Mouse (Mus musculus) cerebellum, postnatal 10 days (tissue): Measurements from ENCODE around the gene 1700061G19Rik.

Source experiments
- DNase-seq, 2 experiments: peaks; one replicate each; pipeline ENCODE4 v3.0.0; 2021; ENCODE audit warnings: mixed read lengths in 2 of 2

The 1700061G19Rik gene

DNA sequence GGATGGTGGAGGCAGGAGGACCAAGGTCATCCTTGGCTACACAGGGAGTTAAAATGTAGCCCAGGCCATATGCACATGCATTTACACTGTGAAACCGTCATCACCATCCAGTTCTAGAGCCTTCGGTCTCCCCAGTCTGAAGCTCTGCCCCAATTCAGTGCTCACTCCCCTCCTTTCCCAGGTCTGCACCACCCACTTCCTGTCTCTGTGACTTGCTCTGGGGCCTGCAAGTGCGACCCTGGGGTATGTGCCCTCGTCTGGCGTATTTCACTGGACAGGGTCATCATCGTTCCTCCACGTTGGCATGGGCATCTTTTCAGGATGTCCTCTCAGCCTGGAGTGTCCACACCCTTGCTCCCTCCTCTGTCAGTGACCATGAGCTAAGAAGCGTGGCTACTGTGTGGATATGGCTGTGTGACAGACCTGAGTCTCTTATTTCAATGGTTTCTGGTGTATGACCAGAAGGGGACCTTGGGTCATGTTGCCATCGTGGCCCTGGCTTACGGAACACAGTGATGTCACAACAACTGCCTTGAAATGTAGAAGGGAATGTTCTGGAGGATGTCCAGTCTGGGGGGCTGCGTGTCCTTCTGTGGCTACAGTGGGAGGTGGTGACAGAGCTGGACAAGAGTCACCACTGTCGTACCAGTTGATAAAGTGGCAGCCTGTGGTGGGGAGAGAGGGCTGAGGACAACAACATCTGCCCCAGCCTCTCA lies at the start of gene 1700061G19Rik:
Gene 1700061G19Rik, plus strand, starts transcription at position 542 of the 716 bp plus-strand sequence.
- no peak for DNase-seq

GRCm38 (mm10) chr17:56826718-56827117 lies 48.6 kb upstream of the 1700061G19Rik start:
- no peak for DNase-seq

GRCm38 (mm10) chr17:56829171-56829570 lies 46.1 kb upstream of the 1700061G19Rik start:
- no peak for DNase-seq

GRCm38 (mm10) chr17:56829795-56830194 lies 45.5 kb upstream of the 1700061G19Rik start:
- DNase-seq = peak in 1 of 2 experiments; percentile 24

GRCm38 (mm10) chr17:56830411-56831110 lies 44.7 kb upstream of the 1700061G19Rik start, which contains the start of gene Rfx2:
TSS of gene Rfx2 (minus strand) at chr17:56831013.
- peak; percentile 32 to 38 for DNase-seq

- peak; percentile 100 for DNase-seq
These were observed 44.0 kb upstream of the 1700061G19Rik start for GRCm38 (mm10) chr17:56831111-56831816.

DNA sequence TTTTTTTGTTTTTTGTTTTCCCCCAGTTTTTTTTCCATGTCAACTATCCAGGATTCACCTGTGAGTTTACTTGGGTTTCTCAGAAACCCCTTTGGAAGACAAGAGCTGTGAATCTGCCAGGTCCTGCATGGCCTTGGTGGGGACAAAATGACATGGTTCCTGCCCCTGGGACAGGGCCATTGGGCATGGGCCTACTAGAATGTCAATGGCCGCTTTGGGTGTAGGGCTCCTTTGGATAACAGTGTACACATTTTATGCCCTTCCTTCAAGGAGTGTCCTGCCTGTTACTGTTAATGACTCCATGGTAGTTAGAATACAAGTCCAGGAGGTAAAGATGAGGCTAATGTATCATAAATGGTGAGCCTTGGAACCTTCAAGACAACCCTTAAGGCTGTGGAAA lies 42.4 kb upstream of the 1700061G19Rik start:
- DNase-seq = no peak

DNA sequence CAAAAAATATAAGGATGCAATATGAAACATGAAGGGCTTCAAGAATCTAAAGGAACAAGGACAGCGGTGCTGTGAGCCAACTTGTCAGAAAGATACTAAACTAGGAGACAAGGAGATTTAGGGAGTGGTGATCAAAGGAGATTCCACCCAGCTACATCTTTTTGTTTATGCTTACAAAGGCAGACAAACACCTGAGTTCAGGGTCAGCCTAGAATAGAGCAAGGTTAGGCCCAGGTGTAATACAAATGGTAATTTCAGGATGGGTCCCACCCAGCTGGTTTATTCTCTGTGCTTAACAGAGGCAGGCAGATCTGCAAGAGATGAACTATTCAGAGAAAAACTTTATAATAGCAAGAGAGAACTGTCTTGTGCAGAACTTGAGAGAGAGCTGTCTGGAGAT lies 41.9 kb upstream of the 1700061G19Rik start:
- no peak for DNase-seq

DNA sequence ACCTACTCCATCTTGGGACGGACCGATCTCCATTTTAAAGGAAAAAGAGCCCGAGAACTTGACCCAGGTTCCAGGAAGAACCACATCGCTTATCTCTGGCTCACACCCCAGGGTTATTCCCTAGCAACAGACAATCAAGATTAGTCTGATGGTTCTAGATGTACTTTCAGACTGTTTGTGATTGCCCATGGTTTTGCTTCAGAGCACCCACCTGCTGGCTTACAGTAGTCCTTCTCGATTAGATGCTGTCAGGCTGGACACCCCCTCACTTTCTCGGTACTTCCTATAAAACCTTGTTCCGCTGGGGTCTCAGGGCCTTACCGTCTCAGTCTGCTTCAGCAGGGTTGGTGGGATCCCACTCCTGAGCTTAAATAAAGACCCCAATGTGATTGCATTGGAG lies 38.9 kb upstream of the 1700061G19Rik start:
- DNase-seq = no peak

GRCm38 (mm10) chr17:56840524-56840923 lies 34.8 kb upstream of the 1700061G19Rik start:
- no peak for DNase-seq

- no peak for DNase-seq
These were observed 33.1 kb upstream of the 1700061G19Rik start for GRCm38 (mm10) chr17:56842173-56842572.

- DNase-seq = no peak
These were observed 31.6 kb upstream of the 1700061G19Rik start for GRCm38 (mm10) chr17:56843678-56844077.

DNA sequence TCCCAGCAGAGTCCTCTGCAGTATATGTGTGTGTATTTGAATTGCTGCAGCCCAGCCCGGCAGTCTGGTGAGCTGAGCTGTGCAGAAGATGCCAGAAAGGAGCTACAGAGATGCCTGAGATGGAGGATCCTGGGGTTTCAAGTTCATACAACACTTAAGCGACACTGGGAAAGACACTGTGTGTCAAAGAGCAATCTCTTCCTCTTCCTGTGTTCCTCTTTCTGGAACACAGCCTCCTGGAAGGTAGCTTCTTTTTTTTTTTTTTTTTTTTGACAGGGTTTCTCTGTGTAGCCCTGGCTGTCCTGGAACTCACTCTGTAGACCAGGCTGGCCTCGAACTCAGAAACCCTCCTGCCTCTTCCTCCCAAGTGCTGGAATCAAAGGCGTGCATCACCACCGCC lies 26.5 kb upstream of the 1700061G19Rik start:
- DNase-seq = no peak

- DNase-seq = no peak
These were observed 25.6 kb upstream of the 1700061G19Rik start for GRCm38 (mm10) chr17:56849710-56850109.

DNA sequence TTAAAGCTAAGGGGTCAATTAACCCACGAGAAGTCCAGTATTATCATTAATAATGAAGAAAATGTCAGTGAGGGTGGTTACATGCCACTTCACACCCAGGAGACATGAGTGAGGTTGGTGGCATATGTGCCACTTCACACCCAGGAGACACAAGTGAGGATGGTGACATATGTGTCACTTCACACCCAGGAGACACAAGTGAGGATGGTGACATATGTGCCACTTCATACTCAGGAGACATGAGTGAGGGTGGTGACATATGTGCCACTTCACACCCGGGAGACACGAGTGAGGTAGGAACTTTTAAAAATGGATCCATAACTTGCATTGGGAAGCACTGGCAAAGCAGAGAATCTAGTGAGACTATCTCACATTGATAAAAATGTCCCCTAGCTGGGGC lies 24.1 kb upstream of the 1700061G19Rik start:
- no peak for DNase-seq

- DNase-seq = no peak
These were observed 19.9 kb upstream of the 1700061G19Rik start for GRCm38 (mm10) chr17:56855421-56855820.

DNA sequence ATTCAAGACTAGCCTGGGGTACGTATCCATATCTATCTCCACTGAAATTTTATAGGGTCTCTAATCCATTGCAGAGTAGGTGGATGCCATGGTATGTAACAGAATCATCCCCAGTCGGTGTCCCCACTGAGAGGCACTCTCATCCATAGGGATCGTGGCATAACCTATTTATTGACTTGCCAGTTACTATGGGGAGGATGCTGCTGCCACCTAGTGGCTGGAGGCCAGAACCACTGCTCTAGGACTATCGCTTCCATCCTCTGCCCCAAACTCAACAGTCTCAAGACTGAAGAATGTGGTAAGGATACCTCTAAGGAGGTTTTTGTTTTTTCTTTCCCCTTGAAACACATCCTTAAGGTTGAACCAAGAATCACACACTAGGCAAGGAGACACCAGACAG lies 17.1 kb upstream of the 1700061G19Rik start:
- peak; percentile 73 for DNase-seq

DNA sequence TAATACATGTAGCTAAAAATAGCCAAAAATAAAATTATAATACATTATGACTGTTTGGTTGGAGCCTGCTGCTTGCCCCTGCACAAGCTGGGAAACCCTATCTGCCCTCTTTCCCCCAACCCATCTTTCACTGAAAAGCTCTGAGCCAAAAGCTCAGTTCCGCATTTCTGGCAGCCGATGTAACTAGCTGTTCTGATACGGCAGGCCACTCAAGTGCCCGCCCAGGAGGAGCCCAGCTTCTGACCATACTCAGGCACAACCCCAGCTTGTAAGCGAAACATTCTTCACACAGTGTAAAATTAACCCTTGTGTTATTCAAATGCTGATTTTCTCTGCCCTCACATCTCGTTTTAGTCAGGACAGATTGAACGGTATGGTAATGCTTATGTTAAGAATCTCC lies 16.4 kb upstream of the 1700061G19Rik start:
- no peak for DNase-seq

DNA sequence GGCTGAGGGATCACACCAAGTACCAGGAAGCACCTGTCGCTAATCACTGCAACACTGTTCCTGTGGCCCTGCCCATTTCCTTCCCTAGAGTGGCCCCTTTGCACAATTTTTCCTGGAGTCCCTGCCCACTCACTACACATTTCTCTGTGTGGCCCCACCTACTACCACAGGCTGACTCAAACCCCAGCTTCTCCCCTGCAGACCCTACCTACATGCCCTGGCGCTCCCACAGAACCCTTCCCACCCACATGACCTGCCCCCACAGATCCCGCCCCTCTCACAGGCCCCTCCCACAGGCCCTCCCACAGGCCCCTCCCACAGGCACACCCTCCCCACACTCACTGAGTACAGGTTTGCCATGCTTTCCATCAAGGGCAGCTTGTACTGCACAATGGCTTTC lies 14.1 kb upstream of the 1700061G19Rik start:
- DNase-seq = no peak

DNA sequence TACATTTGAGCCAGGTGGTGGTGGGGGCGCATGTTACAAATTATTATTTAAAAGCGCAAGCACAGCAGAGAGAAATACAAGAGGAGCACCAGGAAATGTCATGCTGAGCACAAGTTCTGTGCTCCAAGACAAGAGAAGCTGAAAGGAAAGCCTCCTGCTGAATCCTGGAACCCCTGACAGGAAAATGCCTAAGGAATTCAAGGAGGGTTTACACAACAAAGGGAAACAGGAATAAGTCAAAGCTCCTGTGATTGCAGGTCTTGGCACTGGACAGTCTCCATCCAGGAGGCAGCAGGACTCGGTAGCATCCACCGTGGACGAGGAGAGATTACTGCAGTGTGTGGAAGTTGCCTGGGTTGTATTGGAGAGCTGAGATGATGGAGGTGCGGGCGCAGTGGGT lies 9.2 kb upstream of the 1700061G19Rik start:
- no peak for DNase-seq

GRCm38 (mm10) chr17:56869481-56869977 lies 5.7 kb upstream of the 1700061G19Rik start:
- no peak for DNase-seq

- DNase-seq = no peak
These were observed 4.9 kb upstream of the 1700061G19Rik start for GRCm38 (mm10) chr17:56870287-56870953.

DNA sequence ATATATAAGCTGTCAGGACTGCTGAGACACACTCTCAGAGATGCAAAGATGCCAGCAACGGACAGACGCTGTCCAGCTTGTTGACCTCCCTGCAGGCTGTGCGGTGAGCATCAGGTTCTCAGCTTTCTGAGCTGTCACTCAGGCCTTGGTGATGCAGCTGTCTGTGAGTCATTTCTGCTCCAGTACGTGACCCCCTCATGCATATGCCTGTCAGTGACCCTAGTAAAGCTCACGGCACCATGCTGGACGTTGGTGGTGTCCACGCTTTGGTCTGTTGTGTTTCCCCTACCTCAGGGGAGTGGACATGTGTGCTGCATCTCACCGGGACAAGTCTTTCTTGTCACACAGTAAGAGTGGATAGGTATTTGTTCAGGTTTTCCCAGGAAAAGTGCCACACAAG lies 3.5 kb upstream of the 1700061G19Rik start:
- DNase-seq = no peak
